Mouse (Mus musculus) midbrain, embryonic 14.5 days (tissue): Measurements from ENCODE around the gene Xiap. TPM values are rescaled to one million over a fixed set of nuclear protein-coding genes. Genes with fewer than 3 reads are reported as not detected.
"Not testable (repeated sequence)": the region's sequence is repeated elsewhere in the genome, so short reads cannot be mapped to it uniquely, and the experiment has no call there.

ENCODE experiments used
- ATAC-seq: fragments of 200-750 bp; cut with Nextera tagmentation; 2 replicates; pipeline ENCODE4 v1.8.0; 2017; ENCODE audit warnings: moderate number of reproducible peaks, moderate library complexity; ENCODE audit not compliant: low FRiP score, low TSS enrichment
- DNase-seq: peaks from one replicate; pipeline ENCODE4 v3.0.0-alpha.2; 2015
- H3K27ac ChIP-seq: fragments of 300-500 bp; sonication (generic); replicated peaks from 2 replicates; pipeline ENCODE4 v1.5.1; 2014; ENCODE audit warnings: mild to moderate bottlenecking, low read depth, low read length, moderate library complexity
- H3K27me3 ChIP-seq: fragments of 300-500 bp; sonication (generic); 2 replicates; pipeline ENCODE4 v1.6.1; 2014; ENCODE audit warnings: low read length, control low read depth, mixed read lengths; ENCODE audit not compliant: control insufficient read depth, insufficient read depth
- H3K36me3 ChIP-seq: fragments of 300-500 bp; sonication (generic); 2 replicates; pipeline ENCODE4 v1.6.1; 2014; ENCODE audit warnings: low read length, control low read depth; ENCODE audit not compliant: control insufficient read depth, insufficient read depth
- H3K4me1 ChIP-seq: fragments of 300-500 bp; sonication (generic); 2 replicates; pipeline ENCODE4 v1.6.1; 2014; ENCODE audit warnings: mild to moderate bottlenecking, antibody characterized with exemption, low read length, control low read depth; ENCODE audit not compliant: control insufficient read depth, insufficient read depth
- H3K4me2 ChIP-seq: fragments of 300-500 bp; sonication (generic); 2 replicates; pipeline ENCODE4 v1.6.1; 2014; ENCODE audit warnings: mild to moderate bottlenecking, low read length, moderate library complexity
- H3K4me3 ChIP-seq: fragments of 300-500 bp; sonication (generic); replicated peaks from 2 replicates; pipeline ENCODE4 v1.5.1; 2014; ENCODE audit warnings: low read depth, low read length
- H3K9ac ChIP-seq: fragments of 300-500 bp; sonication (generic); replicated peaks from 2 replicates; pipeline ENCODE4 v1.6.1; 2014; ENCODE audit warnings: mild to moderate bottlenecking, low read length, moderate library complexity
- H3K9me3 ChIP-seq: fragments of 300-500 bp; sonication (generic); 2 replicates; pipeline ENCODE4 v1.6.1; 2016; ENCODE audit warnings: low read length, control low read depth, mixed read lengths; ENCODE audit not compliant: control insufficient read depth
- WGBS: fragments of 180-500 bp; shearing (Covaris S2); extraction: QIAGEN DNeasy Blood & Tissue Kit; methylation state at CpG from one replicate; pipeline ENCODE4 v1.1.7; 2014; 5-methylcytosine and 5-hydroxymethylcytosine counted together
- polyA plus RNA-seq: library from polyadenylated mRNA; unstranded; fragments of >200 nt; fragmentation: Nextera tagmentation; extraction: Ambion mirVana; gene quantifications from 2 replicates; pipeline ENCODE4 v1.2.1, GENCODE M21; 2014

Xiap gene
- polyA plus RNA-seq = 15.7 and 17.6 TPM in 2 replicates

- H3K27ac ChIP-seq = no peak within 1 kb of the TSS
- no peak for ATAC-seq
- no peak within 1 kb of the TSS for H3K4me3 ChIP-seq
- no peak within 1 kb of the TSS for H3K4me2 ChIP-seq
- WGBS = 82% methylated on average over 5 of the region's 5 CpGs
- no peak within 1 kb of the TSS for H3K9ac ChIP-seq
- no peaks in the 10 kb centered on the region for H3K36me3 ChIP-seq
- H3K9me3 ChIP-seq = no peaks in the 10 kb centered on the region
- H3K27me3 ChIP-seq = no peaks in the 10 kb centered on the region
- no peak for DNase-seq
- H3K4me1 ChIP-seq = no peaks in the 10 kb centered on the region
Measured at GRCm38 (mm10) chrX:42059282-42060068, at the start of gene Xiap. Gene Xiap (plus strand): TSS chrX:42059679.

DNA sequence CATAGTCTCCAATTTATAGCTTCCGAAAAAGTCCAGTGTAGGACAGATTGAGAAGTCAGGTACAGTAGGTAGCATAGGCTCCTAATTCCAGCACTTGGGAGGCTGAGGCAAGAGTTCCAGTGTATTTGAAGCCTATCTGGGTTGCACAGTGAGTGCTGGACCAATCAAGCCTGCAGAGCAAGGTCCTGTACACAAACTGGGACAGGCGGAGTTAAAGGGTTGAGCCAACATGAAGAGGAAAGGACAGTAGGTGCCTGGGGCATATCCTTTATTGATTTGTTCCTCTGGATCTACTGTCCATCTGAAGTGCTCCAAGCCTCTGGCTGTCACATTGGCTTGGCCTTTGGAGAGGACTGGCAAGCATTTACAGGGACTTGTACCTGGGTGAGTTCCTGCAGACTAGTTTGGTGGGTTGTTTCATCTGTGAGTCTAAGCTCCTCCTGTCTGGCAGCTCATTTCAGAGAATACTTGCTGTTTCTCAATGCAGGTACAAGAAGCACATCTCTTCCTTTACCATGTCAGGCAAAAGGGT is 46.7 kb upstream of the Xiap start:
- DNase-seq = no peak
- Histone ChIP-seq H3K36me3 (no peaks in the 10 kb centered on the region), H3K27ac (no peak overlapping the region), H3K4me3 (no peak overlapping the region), H3K9me3 (no peaks in the 10 kb centered on the region), H3K4me1 (no peaks in the 10 kb centered on the region), H3K4me2 (no peak overlapping the region), H3K9ac (no peak overlapping the region), H3K27me3 (no peaks in the 10 kb centered on the region)
- 91% methylated on average over 2 of the region's 2 CpGs for WGBS
- no peak for ATAC-seq

GRCm38 (mm10) chrX:42013776-42014175 is 45.7 kb upstream of the Xiap start:
- 77% methylated on average over 3 of the region's 3 CpGs for WGBS
- no peak overlapping the region for H3K9ac ChIP-seq
- H3K36me3 ChIP-seq = no peaks in the 10 kb centered on the region

DNA sequence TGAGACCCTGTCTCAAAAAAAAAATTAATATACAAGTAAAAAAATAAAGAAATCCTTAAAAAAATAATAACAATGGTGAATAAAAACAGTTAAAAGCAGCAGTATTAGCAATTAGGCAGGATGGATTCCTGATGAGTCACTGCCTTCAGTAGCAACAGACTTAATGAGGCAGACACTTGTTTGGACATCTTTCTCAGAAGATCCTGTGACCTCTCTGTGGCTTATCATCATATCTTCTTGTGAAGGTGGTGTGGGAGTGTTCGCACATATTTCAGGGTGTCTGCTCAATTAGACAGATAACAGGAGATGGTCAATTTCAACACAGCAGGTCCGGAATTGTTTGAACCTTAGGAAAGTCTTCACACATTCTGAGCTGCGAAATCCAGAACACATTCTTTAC is 45.0 kb upstream of the Xiap start:
- no peak overlapping the region for H3K4me3 ChIP-seq
- H3K36me3 ChIP-seq = no peaks in the 10 kb centered on the region
- no peaks in the 10 kb centered on the region for H3K4me1 ChIP-seq
- no peaks in the 10 kb centered on the region for H3K27me3 ChIP-seq
- DNase-seq (no peak), ATAC-seq (no peak)
- H3K4me2 ChIP-seq = no peak overlapping the region
- H3K9me3 ChIP-seq = no peaks in the 10 kb centered on the region
- no peak overlapping the region for H3K27ac ChIP-seq
- WGBS = 92% methylated on average over 3 of the region's 3 CpGs
- H3K9ac ChIP-seq = no peak overlapping the region

More at GRCm38 (mm10) chrX:42013776-42014175, 45.7 kb upstream of the Xiap start:
- Histone ChIP-seq H3K27me3 (no peaks in the 10 kb centered on the region), H3K4me1 (no peaks in the 10 kb centered on the region), H3K9me3 (no peaks in the 10 kb centered on the region), H3K4me2 (no peak overlapping the region), H3K4me3 (no peak overlapping the region), H3K27ac (no peak overlapping the region)
- ATAC-seq (no peak), DNase-seq (no peak)

DNA sequence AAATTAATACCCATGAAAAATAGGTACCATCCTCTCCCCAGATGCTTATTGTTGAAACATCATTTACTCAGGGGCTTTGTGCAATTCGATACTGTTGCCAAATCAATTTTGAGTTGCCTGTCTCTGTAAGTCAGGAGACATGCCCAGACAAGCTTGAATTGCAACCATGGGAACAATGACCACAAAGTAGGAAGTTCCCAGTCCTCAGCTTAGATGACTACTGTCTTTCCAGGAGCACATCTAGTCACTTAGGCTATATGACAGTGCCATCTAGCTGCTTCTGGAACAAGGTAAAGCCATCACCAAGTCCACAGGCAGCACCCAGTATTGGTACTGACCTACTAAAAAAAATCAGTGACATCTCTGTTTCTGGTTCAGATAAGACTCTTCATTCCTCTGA is 41.4 kb upstream of the Xiap start:
- Histone ChIP-seq H3K27ac (no peak overlapping the region), H3K4me3 (no peak overlapping the region), H3K9ac (no peak overlapping the region), H3K36me3 (no peaks in the 10 kb centered on the region), H3K4me2 (no peak overlapping the region), H3K9me3 (no peaks in the 10 kb centered on the region), H3K4me1 (no peaks in the 10 kb centered on the region), H3K27me3 (no peaks in the 10 kb centered on the region)
- WGBS = 55% methylated on average over 1 of the region's 1 CpGs
- ATAC-seq = no peak
- no peak for DNase-seq

DNA sequence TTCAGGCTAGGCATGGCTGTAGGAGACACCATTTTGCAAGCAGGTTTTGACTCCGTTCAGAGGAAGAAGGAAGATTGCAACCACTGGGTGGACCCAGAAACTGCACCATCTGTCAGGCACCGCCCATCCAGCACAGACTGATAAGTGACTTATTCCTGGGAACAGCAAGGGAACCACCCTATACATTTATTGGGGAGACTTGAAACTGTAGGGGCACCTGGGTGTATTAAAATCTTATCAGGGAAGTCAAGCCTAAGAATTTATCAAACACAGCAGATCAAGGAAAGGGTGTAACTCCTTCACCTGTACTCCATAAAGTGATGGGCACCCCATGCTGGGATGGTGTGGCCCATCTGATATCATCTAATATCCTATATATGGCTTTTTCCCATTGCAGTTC is 40.0 kb upstream of the Xiap start:
- no peaks in the 10 kb centered on the region for H3K27me3 ChIP-seq
- 78% methylated on average over 2 of the region's 2 CpGs for WGBS

GRCm38 (mm10) chrX:42025802-42026440 is 33.6 kb upstream of the Xiap start:
- not testable (repeated sequence) for ATAC-seq, H3K4me2 ChIP-seq, DNase-seq, H3K4me1 ChIP-seq, H3K9ac ChIP-seq, H3K9me3 ChIP-seq, H3K27me3 ChIP-seq, H3K36me3 ChIP-seq, H3K27ac ChIP-seq, H3K4me3 ChIP-seq
- 100% methylated on average over 2 of the region's 3 CpGs for WGBS

More for the DNA sequence above, 40.0 kb upstream of the Xiap start:
- H3K4me1 ChIP-seq = no peaks in the 10 kb centered on the region
- ATAC-seq (no peak), DNase-seq (no peak)
- no peak overlapping the region for H3K4me2 ChIP-seq
- H3K36me3 ChIP-seq = no peaks in the 10 kb centered on the region
- H3K4me3 ChIP-seq = no peak overlapping the region
- H3K27ac ChIP-seq = no peak overlapping the region
- H3K9ac ChIP-seq = no peak overlapping the region
- H3K9me3 ChIP-seq = no peaks in the 10 kb centered on the region

DNA sequence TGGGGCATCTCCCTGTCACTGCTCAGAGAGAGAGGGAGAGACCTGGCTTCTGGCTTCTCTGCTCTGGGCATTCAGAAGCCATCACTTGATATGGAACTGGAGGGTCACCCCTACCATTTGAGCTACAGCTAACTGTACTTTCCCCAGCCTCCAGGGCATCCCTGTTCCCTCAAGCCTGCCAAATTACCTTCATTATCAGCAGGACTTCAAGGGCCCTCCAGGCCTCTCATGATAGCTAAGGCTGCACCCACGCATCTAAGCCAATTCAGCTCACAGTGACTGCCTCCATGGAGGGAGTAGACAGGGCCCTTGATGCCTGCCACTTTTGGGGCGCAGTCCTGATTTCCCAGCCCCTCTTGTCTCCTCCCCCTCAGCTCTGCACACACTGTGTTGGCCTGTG is 32.5 kb upstream of the Xiap start:
- ATAC-seq, H3K9ac ChIP-seq, H3K9me3 ChIP-seq, H3K4me1 ChIP-seq, H3K4me3 ChIP-seq, DNase-seq, H3K27ac ChIP-seq, H3K4me2 ChIP-seq, H3K27me3 ChIP-seq, H3K36me3 ChIP-seq: not testable (repeated sequence)
- 79% methylated on average over 2 of the region's 2 CpGs for WGBS
